Mouse (Mus musculus) limb, embryonic 12.5 days (tissue): Measurements from ENCODE around the gene Ano10. TPM values are rescaled to one million over a fixed set of nuclear protein-coding genes. Genes with fewer than 3 reads are reported as not detected.

Source experiments
- ATAC-seq: fragments of 200-750 bp; cut with Nextera tagmentation; 2 replicates; pipeline ENCODE4 v1.8.0; 2017; ENCODE audit warnings: low read depth, moderate TSS enrichment; ENCODE audit not compliant: insufficient number of reproducible peaks, insufficient read depth, low FRiP score, low TSS enrichment
- H3K27ac ChIP-seq: fragments of 300-500 bp; sonication (generic); 2 replicates; pipeline ENCODE4 v1.5.1; 2016; ENCODE audit warnings: mild to moderate bottlenecking, moderate library complexity
- H3K27me3 ChIP-seq: fragments of 300-500 bp; sonication (generic); 2 replicates; pipeline ENCODE4 v1.6.1; 2016; ENCODE audit warnings: mild to moderate bottlenecking, moderate library complexity
- H3K36me3 ChIP-seq: fragments of 300-500 bp; sonication (generic); 2 replicates; pipeline ENCODE4 v1.6.1; 2016; ENCODE audit warnings: mild to moderate bottlenecking, moderate library complexity
- H3K4me1 ChIP-seq: fragments of 300-500 bp; sonication (generic); replicated peaks from 2 replicates; pipeline ENCODE4 v1.6.1; 2016
- H3K4me2 ChIP-seq: fragments of 300-500 bp; sonication (generic); 2 replicates; pipeline ENCODE4 v1.6.1; 2016; ENCODE audit warnings: mild to moderate bottlenecking, moderate library complexity
- H3K4me3 ChIP-seq: fragments of 300-500 bp; sonication (generic); replicated peaks from 2 replicates; pipeline ENCODE4 v1.5.1; 2016; ENCODE audit warnings: mild to moderate bottlenecking
- H3K9ac ChIP-seq: fragments of 300-500 bp; sonication (generic); replicated peaks from 2 replicates; pipeline ENCODE4 v1.6.1; 2016; ENCODE audit warnings: mild to moderate bottlenecking, moderate library complexity
- H3K9me3 ChIP-seq: fragments of 300-500 bp; sonication (generic); 2 replicates; pipeline ENCODE4 v1.6.1; 2016; ENCODE audit warnings: mild to moderate bottlenecking, moderate library complexity
- WGBS: fragments of 180-500 bp; shearing (Covaris S2); methylation state at CpG from one replicate; pipeline ENCODE4 v1.1.7; 2016; 5-methylcytosine and 5-hydroxymethylcytosine counted together
- polyA plus RNA-seq: library from polyadenylated mRNA; unstranded; fragments of >200 nt; fragmentation: Nextera tagmentation; extraction: Ambion mirVana; gene quantifications from 2 replicates; pipeline ENCODE4 v1.2.1, GENCODE M21; 2016

The Ano10 gene
- 31.8 and 33.1 TPM in 2 replicates for polyA plus RNA-seq

DNA sequence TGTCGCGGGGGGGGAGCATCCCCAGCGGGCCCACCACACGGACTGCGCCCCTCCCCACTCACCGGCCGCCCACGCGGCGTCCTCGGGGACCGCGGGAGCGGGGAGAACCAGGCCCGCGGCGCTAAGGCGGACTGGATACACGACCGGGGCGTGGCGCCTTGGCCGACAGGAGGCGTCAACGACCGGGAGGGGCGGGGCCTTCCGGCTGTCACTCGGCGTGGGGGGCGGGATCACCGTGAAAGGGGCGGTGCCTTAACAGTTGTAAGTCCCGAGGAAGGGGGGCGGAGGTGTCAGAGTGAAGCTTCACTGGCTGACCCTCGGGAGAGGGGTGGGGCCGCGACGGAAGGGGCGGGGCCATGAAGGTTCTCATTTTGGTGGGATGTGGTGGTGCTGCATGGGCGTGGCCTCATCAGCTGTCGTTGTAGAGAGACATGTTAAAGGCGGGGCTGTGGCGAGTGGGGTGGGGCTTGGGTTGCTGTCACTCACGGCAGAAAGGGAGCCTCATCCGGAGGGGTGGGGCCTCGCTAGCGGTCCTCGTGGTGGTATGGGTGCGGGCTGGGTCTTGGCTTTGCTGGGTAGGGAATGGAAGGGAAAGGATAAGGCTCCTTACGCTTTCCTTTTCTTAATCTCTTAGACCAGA lies at the start of gene Ano10:
Gene Ano10 (minus strand): TSS at position 182 of the 640 bp plus-strand sequence.
- 0 out of 2 replicates have a peak within 1 kb of the TSS, but pooled peaks have one; percentile 59 for H3K27ac ChIP-seq
- H3K9me3 ChIP-seq: no peaks in the 10 kb centered on the region
- H3K4me1 ChIP-seq: 0 out of 2 replicates have a peak, but pooled peaks cover 6% of the 10 kb centered on the region
- H3K27me3 ChIP-seq: no peaks in the 10 kb centered on the region
- H3K9ac ChIP-seq: peak within 1 kb of the TSS; percentile 81
- no peaks in the 10 kb centered on the region for H3K36me3 ChIP-seq
- peak within 1 kb of the TSS; percentile 66 for H3K4me2 ChIP-seq
- H3K4me3 ChIP-seq: peak within 1 kb of the TSS; percentile 75
- peak; percentile 93 for ATAC-seq
- 1% methylated on average over 50 of the region's 51 CpGs for WGBS

DNA sequence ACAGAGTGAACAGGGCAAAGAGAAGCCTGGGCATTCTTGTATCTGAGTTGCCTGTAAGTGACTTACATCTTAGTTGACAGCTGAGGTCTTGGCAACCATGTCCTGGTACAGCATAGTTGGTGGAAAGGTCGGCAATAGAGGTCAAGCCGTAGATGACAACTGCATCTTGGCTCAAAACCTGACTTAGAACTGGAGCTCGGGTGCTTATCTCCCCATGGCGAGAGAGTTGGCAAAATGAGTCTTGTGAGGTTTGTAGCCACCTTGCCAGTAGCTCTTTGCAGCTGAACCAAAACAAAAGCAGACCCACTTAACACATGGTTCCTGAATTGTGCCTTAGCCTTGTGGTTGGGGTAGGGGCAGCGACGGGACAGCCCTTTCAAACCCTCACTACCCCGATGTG lies 49.2 kb upstream of the Ano10 start:
- 88% methylated on average over 7 of the region's 7 CpGs for WGBS
- H3K4me3 ChIP-seq: no peak overlapping the region
- H3K27ac ChIP-seq: no peak overlapping the region
- no peak for ATAC-seq
- no peak overlapping the region for H3K4me2 ChIP-seq
- no peaks in the 10 kb centered on the region for H3K36me3 ChIP-seq
- H3K27me3 ChIP-seq: no peaks in the 10 kb centered on the region
- no peak overlapping the region for H3K9ac ChIP-seq
- H3K4me1 ChIP-seq: no peaks in the 10 kb centered on the region
- no peaks in the 10 kb centered on the region for H3K9me3 ChIP-seq

DNA sequence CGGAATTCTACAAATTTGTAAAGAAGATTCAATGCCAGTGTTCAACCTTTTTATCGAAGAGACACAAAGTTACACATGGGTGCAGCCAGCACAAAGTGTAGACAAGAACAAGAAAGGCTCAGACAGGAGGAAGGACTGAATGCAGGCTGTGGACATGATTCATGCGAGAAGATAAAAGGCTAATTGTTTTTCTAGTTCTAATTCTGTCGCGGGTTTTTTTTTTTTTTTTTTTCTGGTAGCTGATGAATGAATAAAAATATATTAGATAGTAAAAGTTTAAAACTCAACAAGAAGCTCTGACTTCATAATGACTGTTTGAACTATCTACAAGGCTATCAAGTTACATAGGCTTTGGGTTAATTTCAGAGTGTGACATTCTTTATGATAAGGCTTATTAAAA lies 45.7 kb upstream of the Ano10 start:
- ATAC-seq: no peak
- Histone ChIP-seq H3K9ac (no peak overlapping the region), H3K4me1 (no peaks in the 10 kb centered on the region), H3K9me3 (no peaks in the 10 kb centered on the region), H3K27ac (no peak overlapping the region), H3K36me3 (no peaks in the 10 kb centered on the region), H3K4me2 (no peak overlapping the region), H3K4me3 (no peak overlapping the region), H3K27me3 (no peaks in the 10 kb centered on the region)
- 72% methylated on average over 5 of the region's 5 CpGs for WGBS

DNA sequence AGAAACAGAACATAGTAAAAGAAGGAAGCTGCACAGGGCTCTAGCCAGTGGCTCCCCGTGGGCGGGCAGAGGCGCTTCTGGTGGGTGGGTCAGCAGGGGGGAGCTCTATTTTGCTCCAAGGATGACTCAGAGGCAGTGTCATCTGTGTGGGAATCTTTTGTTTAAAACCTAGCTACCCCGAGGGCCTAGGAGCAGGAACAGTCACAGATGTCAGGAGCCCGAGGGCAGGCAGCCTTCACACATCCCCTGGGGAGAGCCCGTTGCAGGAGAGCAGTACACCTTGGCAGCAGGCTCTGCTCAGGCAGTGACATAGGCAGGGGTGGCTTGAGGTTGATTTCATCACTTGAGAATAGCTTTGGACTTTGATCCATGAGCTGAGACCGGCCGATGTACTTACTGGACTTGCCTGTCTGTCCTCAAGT lies 43.3 kb upstream of the Ano10 start:
- 59% methylated on average over 8 of the region's 8 CpGs for WGBS
- Histone ChIP-seq H3K4me1 (no peaks in the 10 kb centered on the region), H3K4me3 (no peak overlapping the region), H3K9me3 (no peaks in the 10 kb centered on the region), H3K36me3 (no peaks in the 10 kb centered on the region), H3K4me2 (no peak overlapping the region), H3K27me3 (no peaks in the 10 kb centered on the region), H3K9ac (no peak overlapping the region), H3K27ac (no peak overlapping the region)
- ATAC-seq: no peak

DNA sequence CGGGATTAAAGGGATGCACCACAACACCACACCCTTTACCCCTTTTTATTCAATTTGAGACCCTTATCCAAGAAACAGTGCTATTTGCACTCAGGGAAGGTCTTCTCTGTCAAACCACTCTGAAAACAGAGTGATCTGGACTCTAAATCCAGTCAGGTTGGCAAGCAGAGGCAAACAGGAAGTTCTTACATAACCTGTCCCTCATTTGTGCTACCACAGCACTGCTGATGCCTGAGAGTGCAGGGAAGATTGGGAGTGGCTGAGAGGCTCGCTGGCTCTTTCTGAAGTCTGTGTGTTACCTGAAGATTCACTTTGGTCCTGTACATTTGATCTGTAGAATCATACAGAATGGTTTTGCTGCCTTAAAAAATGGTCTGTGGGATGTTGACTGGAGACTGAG lies 42.5 kb upstream of the Ano10 start:
- ATAC-seq: no peak
- H3K36me3 ChIP-seq: no peaks in the 10 kb centered on the region
- H3K27ac ChIP-seq: no peak overlapping the region
- no peaks in the 10 kb centered on the region for H3K9me3 ChIP-seq
- 68% methylated on average over 2 of the region's 2 CpGs for WGBS
- H3K9ac ChIP-seq: no peak overlapping the region
- H3K27me3 ChIP-seq: no peaks in the 10 kb centered on the region
- no peak overlapping the region for H3K4me2 ChIP-seq
- no peak overlapping the region for H3K4me3 ChIP-seq
- H3K4me1 ChIP-seq: no peaks in the 10 kb centered on the region

DNA sequence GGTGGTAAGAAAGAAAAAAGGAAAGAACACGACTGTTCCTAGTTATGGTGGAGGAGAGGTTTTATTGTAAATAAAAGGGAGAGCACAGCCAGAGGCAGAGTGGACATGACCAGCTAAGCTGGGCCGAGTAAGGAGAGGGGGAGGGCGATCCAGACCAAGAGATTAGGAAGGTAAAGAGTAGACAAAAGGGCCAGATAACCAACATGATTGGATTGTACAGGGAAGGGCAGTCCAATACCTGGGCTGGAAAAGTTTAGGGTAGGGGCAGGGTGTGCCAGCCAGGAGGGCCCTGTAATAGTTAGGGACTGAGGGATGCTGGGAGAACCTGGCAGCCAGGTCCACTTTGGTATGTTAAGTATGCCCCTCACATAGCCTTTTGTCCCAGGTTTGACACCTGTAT lies 34.0 kb upstream of the Ano10 start:
- no peak for ATAC-seq
- H3K4me1 ChIP-seq: no peaks in the 10 kb centered on the region
- H3K9ac ChIP-seq: no peak overlapping the region
- 64% methylated on average over 3 of the region's 3 CpGs for WGBS
- H3K9me3 ChIP-seq: no peaks in the 10 kb centered on the region
- H3K4me3 ChIP-seq: no peak overlapping the region
- H3K27me3 ChIP-seq: no peaks in the 10 kb centered on the region
- no peak overlapping the region for H3K27ac ChIP-seq
- no peaks in the 10 kb centered on the region for H3K36me3 ChIP-seq
- no peak overlapping the region for H3K4me2 ChIP-seq

DNA sequence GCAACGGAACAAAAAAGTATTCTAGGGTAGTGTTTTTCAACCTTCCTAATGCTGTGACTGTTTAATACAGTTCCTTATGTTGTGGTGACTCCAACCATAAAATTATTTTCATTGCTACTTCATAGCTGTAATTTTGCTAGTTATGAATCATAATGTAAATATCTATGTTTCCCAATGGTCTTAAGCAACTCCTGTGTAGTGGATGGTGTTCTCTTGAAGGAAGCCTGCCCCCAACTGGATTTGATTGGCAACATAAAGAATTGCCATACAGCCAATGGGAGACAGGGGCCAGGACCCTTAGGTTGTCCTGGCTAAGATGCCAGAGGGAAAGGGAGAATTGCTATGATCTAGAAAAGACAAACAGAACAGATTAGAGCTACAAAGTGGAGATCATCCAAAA lies 31.8 kb upstream of the Ano10 start:
- Histone ChIP-seq H3K9ac (no peak overlapping the region), H3K27ac (no peak overlapping the region), H3K9me3 (no peaks in the 10 kb centered on the region), H3K27me3 (no peaks in the 10 kb centered on the region), H3K4me1 (no peaks in the 10 kb centered on the region), H3K4me3 (no peak overlapping the region), H3K4me2 (no peak overlapping the region), H3K36me3 (no peaks in the 10 kb centered on the region)
- no peak for ATAC-seq
- WGBS: 97% methylated on average over 1 of the region's 1 CpGs

DNA sequence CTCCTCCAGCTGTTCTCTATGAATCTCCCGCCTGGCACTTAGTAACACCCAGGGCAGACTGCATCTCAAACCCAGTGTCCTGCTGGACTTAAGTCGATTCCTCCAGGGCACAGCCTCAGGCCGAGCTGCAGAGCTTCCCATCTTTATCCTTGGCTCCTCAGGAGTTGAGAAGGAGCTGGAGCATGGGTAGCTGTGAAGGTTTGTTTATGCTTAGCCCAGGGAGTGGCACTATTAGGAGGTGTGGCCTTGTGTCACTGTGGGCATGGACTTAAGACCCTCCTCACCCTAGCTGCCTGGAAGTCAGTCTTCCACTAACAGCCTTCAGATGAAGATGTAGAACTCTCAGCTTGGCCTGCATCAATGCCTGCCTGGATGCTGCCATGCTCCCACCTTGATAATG lies 28.1 kb upstream of the Ano10 start:
- H3K9me3 ChIP-seq: no peaks in the 10 kb centered on the region
- 59% methylated on average over 3 of the region's 3 CpGs for WGBS
- no peaks in the 10 kb centered on the region for H3K36me3 ChIP-seq
- H3K4me1 ChIP-seq: no peaks in the 10 kb centered on the region
- H3K27me3 ChIP-seq: no peaks in the 10 kb centered on the region
- H3K4me2 ChIP-seq: no peak overlapping the region
- no peak overlapping the region for H3K9ac ChIP-seq
- ATAC-seq: no peak
- no peak overlapping the region for H3K27ac ChIP-seq
- H3K4me3 ChIP-seq: no peak overlapping the region

DNA sequence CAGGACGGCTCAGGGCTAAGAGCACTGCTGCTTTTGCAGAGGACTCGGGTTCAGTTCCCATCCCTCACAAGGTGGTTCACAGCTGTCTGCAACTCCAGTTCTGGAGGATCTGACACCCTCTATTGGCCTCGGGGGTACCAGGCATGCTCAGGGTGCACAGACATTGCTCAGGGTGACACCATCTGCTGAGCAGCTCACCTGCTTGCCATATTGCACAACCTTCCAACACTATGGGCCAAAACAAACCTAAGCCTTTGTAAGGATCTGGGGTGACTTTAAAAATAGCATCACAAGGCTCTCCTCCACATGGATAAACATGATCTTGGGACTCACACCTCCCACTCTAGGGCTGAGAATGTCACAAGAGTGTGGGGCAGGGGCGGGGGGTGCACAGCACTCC lies 26.4 kb upstream of the Ano10 start:
- no peak overlapping the region for H3K27ac ChIP-seq
- H3K4me3 ChIP-seq: no peak overlapping the region
- no peak overlapping the region for H3K4me2 ChIP-seq
- no peaks in the 10 kb centered on the region for H3K9me3 ChIP-seq
- WGBS: 84% methylated on average over 4 of the region's 4 CpGs
- no peak overlapping the region for H3K9ac ChIP-seq
- no peaks in the 10 kb centered on the region for H3K36me3 ChIP-seq
- no peaks in the 10 kb centered on the region for H3K27me3 ChIP-seq
- no peaks in the 10 kb centered on the region for H3K4me1 ChIP-seq
- no peak for ATAC-seq

DNA sequence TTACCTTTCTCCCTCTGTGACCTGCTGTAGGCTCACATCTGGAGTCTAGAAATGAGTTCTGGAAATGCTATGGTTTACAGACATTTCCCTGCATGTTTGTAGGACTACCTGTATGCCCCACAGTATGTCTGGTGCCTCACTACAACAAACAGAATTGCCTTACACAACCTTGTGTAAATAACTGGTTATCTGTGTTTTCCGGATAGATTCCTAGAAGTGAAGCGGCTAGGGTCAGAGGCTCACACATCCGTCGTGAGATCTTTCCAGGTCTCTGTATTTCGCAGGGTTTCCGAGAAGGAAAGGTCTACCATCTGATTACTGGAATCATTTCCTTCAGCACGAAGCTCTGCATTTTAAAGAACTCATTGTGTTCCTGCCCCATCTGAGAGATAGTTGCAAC lies 22.3 kb upstream of the Ano10 start:
- H3K27ac ChIP-seq: no peak overlapping the region
- H3K4me2 ChIP-seq: no peak overlapping the region
- no peaks in the 10 kb centered on the region for H3K27me3 ChIP-seq
- H3K4me3 ChIP-seq: no peak overlapping the region
- no peak for ATAC-seq
- H3K4me1 ChIP-seq: no peaks in the 10 kb centered on the region
- no peaks in the 10 kb centered on the region for H3K36me3 ChIP-seq
- H3K9me3 ChIP-seq: no peaks in the 10 kb centered on the region
- WGBS: 92% methylated on average over 7 of the region's 7 CpGs
- H3K9ac ChIP-seq: no peak overlapping the region

DNA sequence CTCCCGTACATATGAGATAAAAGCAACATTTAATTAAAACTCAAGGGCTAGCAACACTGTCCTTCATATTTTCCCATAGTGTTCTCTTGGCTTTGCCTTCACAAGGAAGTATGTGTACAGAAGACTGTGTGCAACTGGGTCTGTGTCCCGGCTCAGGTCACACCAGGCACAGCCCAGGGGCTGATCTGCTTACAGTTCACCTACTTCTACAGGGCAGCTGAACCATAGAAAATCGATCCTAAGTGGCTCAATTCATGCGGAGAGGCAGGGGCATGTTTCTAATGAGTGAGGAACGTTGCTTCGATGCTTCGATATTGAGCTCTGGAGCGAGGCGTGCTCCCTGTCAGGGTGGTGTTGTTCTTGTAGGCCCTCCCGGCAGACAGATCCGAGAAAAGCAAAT lies 21.3 kb upstream of the Ano10 start:
- 84% methylated on average over 11 of the region's 11 CpGs for WGBS
- Histone ChIP-seq H3K27me3 (no peaks in the 10 kb centered on the region), H3K36me3 (no peaks in the 10 kb centered on the region), H3K9me3 (no peaks in the 10 kb centered on the region), H3K27ac (no peak overlapping the region), H3K4me1 (peaks cover 4% of the 10 kb centered on the region), H3K4me3 (no peak overlapping the region), H3K9ac (no peak overlapping the region), H3K4me2 (no peak overlapping the region)
- no peak for ATAC-seq

DNA sequence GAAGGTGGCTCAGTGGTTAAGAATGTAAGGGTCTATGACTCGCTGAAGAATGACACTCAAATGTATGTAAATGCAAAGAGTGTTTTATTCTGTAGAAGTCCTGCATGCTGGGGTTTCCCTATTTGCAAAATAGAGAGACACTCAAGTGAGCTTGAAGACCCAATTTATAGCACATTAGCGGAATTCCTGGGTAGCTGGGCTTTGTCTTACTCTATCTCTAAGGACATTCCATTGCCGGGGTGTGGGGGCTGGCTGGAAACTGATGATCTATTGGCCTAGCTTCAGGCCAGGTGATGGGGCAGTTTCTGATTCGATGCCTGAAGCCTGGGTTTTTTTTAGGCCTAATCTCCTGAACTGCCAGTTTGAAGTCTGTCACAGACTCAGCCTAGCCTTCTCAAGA lies 20.7 kb upstream of the Ano10 start:
- Histone ChIP-seq H3K9me3 (no peaks in the 10 kb centered on the region), H3K4me3 (no peak overlapping the region), H3K27ac (no peak overlapping the region), H3K36me3 (no peaks in the 10 kb centered on the region), H3K4me2 (no peak overlapping the region), H3K27me3 (no peaks in the 10 kb centered on the region), H3K9ac (no peak overlapping the region), H3K4me1 (peaks cover 4% of the 10 kb centered on the region)
- WGBS: 72% methylated on average over 4 of the region's 4 CpGs
- ATAC-seq: no peak
